In genomic region chr10:31012669-31013358, GRCm38 (mm10) we compare ENCODE assay signal across 24 mouse cellular contexts.
DNase-seq lines count a peak whose midpoint lies in the region; ATAC-seq and TF ChIP-seq lines count a peak whose summit lies in the region.
"Had no signal": no experiment of that assay in that cellular context is flagged by ENCODE, and none has a peak within 500 bp of the region (broad histone marks: within the 10 kb centered on the region; RNA-seq: fewer than 3 reads in every experiment).

No protein-coding gene starts in this region.

- no peak for TF ChIP-seq EP300 in liver, postnatal 0 days (IDR thresholded peaks at IDR 0.05; ENCODE audit: low read depth)

- no peak for TF ChIP-seq POLR2A in kidney, adult 2 months (IDR thresholded peaks at IDR 0.05; ENCODE audit: low read depth, low read length)

- H3K9me3 ChIP-seq in liver, embryonic 13.5 days (replicated peaks), result no peaks in the 10 kb centered on the region
- no peaks in the 10 kb centered on the region for H3K9me3 ChIP-seq in liver, postnatal 0 days (ENCODE audit: low read length)
- no peaks in the 10 kb centered on the region for H3K9me3 ChIP-seq in limb, embryonic 12.5 days
- H3K9me3 ChIP-seq in intestine, embryonic 16.5 days (ENCODE audit: control insufficient read depth, low read length), result no peaks in the 10 kb centered on the region
- H3K9me3 ChIP-seq: heart, embryonic 10.5 days; hindbrain, embryonic 10.5 days had no signal

- no peak overlapping the region for H3K4me3 ChIP-seq in liver, embryonic 13.5 days (replicated peaks)
- no peak overlapping the region for H3K4me3 ChIP-seq in liver, postnatal 0 days (ENCODE audit: low read depth, low read length)
- no peak overlapping the region for H3K4me3 ChIP-seq in limb, embryonic 12.5 days (replicated peaks)
- no peak overlapping the region for H3K4me3 ChIP-seq in intestine, embryonic 16.5 days (ENCODE audit: low read length)
- H3K4me3 ChIP-seq in kidney, adult 2 months (ENCODE audit: insufficient read depth, low read depth, low read length), result no peak overlapping the region
- H3K4me3 ChIP-seq: heart, adult 2 months; heart, embryonic 10.5 days; hindbrain, embryonic 10.5 days had no signal

- H3K27me3 ChIP-seq in liver, embryonic 13.5 days, result no peaks in the 10 kb centered on the region
- no peaks in the 10 kb centered on the region for H3K27me3 ChIP-seq in liver, postnatal 0 days (ENCODE audit: insufficient read depth, low read length)
- peaks cover 20% of the 10 kb centered on the region for H3K27me3 ChIP-seq in limb, embryonic 12.5 days
- H3K27me3 ChIP-seq in intestine, embryonic 16.5 days (replicated peaks; ENCODE audit: control insufficient read depth, insufficient read depth, low read length), result no peaks in the 10 kb centered on the region
- no peaks in the 10 kb centered on the region for H3K27me3 ChIP-seq in kidney, adult 2 months (replicated peaks; ENCODE audit: control insufficient read depth, insufficient read depth, low read length)

- ATAC-seq in liver, embryonic 13.5 days (ENCODE audit: low read depth), result peak; percentile 26; the same call in 1 of the 2 replicates
- ATAC-seq in liver, postnatal 0 days, result no peak; the same call in 1 of the 2 replicates
- ATAC-seq in erythroid progenitor cell, adult 5-6 weeks (replicated peaks; ENCODE audit: low FRiP score, poor library complexity, severe bottlenecking), result peak; percentile 49
- ATAC-seq in limb, embryonic 12.5 days (ENCODE audit: insufficient number of reproducible peaks, insufficient read depth, low FRiP score, low TSS enrichment, low read depth), result peak; percentile 41; the same call in 1 of the 2 replicates
- no peak for ATAC-seq in intestine, embryonic 16.5 days
- ATAC-seq: activated CD4-positive, CD25-positive, alpha-beta regulatory T cell, adult 4 months; CD4-positive, CD25-positive, alpha-beta regulatory T cell, adult 4 months; forebrain, embryonic 14.5 days; forebrain, postnatal 0 days; hindbrain, postnatal 0 days; inflammation-experienced regulatory T-cells, adult 6 months; intestine, postnatal 0 days had no signal

- H3K4me2 ChIP-seq in liver, embryonic 13.5 days, result no peak overlapping the region
- H3K4me2 ChIP-seq in liver, postnatal 0 days (ENCODE audit: low read depth, low read length), result no peak overlapping the region
- H3K4me2 ChIP-seq in limb, embryonic 12.5 days, result no peak overlapping the region
- H3K4me2 ChIP-seq in intestine, embryonic 16.5 days (ENCODE audit: low read depth, low read length), result no peak overlapping the region
- H3K4me2 ChIP-seq: hindbrain, embryonic 14.5 days had no signal

- H3K27ac ChIP-seq in liver, embryonic 13.5 days, result no peak overlapping the region
- no peak overlapping the region for H3K27ac ChIP-seq in liver, postnatal 0 days (ENCODE audit: low read depth)
- no peak overlapping the region for H3K27ac ChIP-seq in limb, embryonic 12.5 days
- no peak overlapping the region for H3K27ac ChIP-seq in intestine, embryonic 16.5 days (ENCODE audit: low read length)
- no peak overlapping the region for H3K27ac ChIP-seq in kidney, adult 2 months (ENCODE audit: insufficient read depth, low read depth, low read length)
- H3K27ac ChIP-seq: heart, adult 2 months; heart, embryonic 10.5 days; hindbrain, embryonic 10.5 days; hindbrain, embryonic 14.5 days; hindbrain, postnatal 0 days had no signal

- no peaks in the 10 kb centered on the region for H3K36me3 ChIP-seq in liver, embryonic 13.5 days
- no peaks in the 10 kb centered on the region for H3K36me3 ChIP-seq in liver, postnatal 0 days (replicated peaks; ENCODE audit: insufficient read depth, low read length)
- no peaks in the 10 kb centered on the region for H3K36me3 ChIP-seq in limb, embryonic 12.5 days
- H3K36me3 ChIP-seq in intestine, embryonic 16.5 days (ENCODE audit: control insufficient read depth, insufficient read depth, low read length), result no peaks in the 10 kb centered on the region
- H3K36me3 ChIP-seq in kidney, adult 2 months (ENCODE audit: control insufficient read depth, insufficient read depth, low read length), result no peaks in the 10 kb centered on the region
- H3K36me3 ChIP-seq: heart, embryonic 10.5 days; hindbrain, embryonic 10.5 days had no signal

- no peak for DNase-seq in liver, embryonic 13.5 days
- no peak for DNase-seq in liver, postnatal 0 days
- DNase-seq in adrenal gland, postnatal 25 days, result no peak
- no peak for DNase-seq in kidney, adult 2 months
- DNase-seq: adrenal gland, adult 8-10 months; adrenal gland, postnatal 36 days; cerebellum, adult 18-20 months; cerebellum, adult 9-11 months; cerebellum, postnatal 36 days; forebrain, postnatal 0 days; gastrocnemius, postnatal 25 days; heart, adult 2 months had no signal

- H3K4me1 ChIP-seq in liver, embryonic 13.5 days (replicated peaks), result no peaks in the 10 kb centered on the region
- H3K4me1 ChIP-seq in liver, postnatal 0 days (ENCODE audit: insufficient read depth), result no peaks in the 10 kb centered on the region
- H3K4me1 ChIP-seq in limb, embryonic 12.5 days (replicated peaks), result peaks cover 37% of the 10 kb centered on the region
- H3K4me1 ChIP-seq in intestine, embryonic 16.5 days (ENCODE audit: control insufficient read depth, insufficient read depth, low read length), result no peaks in the 10 kb centered on the region
- H3K4me1 ChIP-seq in kidney, adult 2 months (ENCODE audit: control insufficient read depth, insufficient read depth, low read length), result no peaks in the 10 kb centered on the region
- H3K4me1 ChIP-seq: hindbrain, embryonic 10.5 days had no signal

- 65% methylated on average over 18 of the region's 18 CpGs for WGBS in liver, embryonic 13.5 days (ENCODE audit: insufficient replicate concordance)
- 68% methylated on average over 18 of the region's 18 CpGs for WGBS in liver, postnatal 0 days (ENCODE audit: insufficient replicate concordance)
- 63% methylated on average over 18 of the region's 18 CpGs for WGBS in limb, embryonic 12.5 days
- WGBS in intestine, embryonic 16.5 days, result 81% methylated on average over 18 of the region's 18 CpGs
- WGBS in kidney, adult 2 months, result 75% methylated on average over 18 of the region's 18 CpGs

- TF ChIP-seq CTCF in liver, postnatal 0 days (IDR thresholded peaks at IDR 0.05; ENCODE audit: low read depth), result no peak
- TF ChIP-seq CTCF in kidney, adult 2 months (conservative IDR thresholded peaks at IDR 0.05; ENCODE audit: insufficient read depth, insufficient read length, low read depth, low read length), result no peak

- no peak overlapping the region for H3K9ac ChIP-seq in liver, embryonic 13.5 days
- no peak overlapping the region for H3K9ac ChIP-seq in liver, postnatal 0 days (replicated peaks)
- no peak overlapping the region for H3K9ac ChIP-seq in limb, embryonic 12.5 days (replicated peaks)
- no peak overlapping the region for H3K9ac ChIP-seq in intestine, embryonic 16.5 days (ENCODE audit: low read depth, low read length)
- H3K9ac ChIP-seq: forebrain, postnatal 0 days; hindbrain, embryonic 14.5 days had no signal

Comparison
In these comparisons a context has a peak if more than half of its experiments do, and no peak if none do; other contexts are left out.
1. ATAC-seq: peak in liver, embryonic 13.5 days (single experiment), erythroid progenitor cell, adult 5-6 weeks (single experiment) and limb, embryonic 12.5 days (single experiment); none in liver, postnatal 0 days (single experiment) and intestine, embryonic 16.5 days (single experiment).